Mouse (Mus musculus) right cerebral cortex, postnatal 10 days (tissue): ENCODE results near the gene Atp8a2.
"Not testable (repeated sequence)": the region's sequence is repeated elsewhere in the genome, so short reads cannot be mapped to it uniquely, and the experiment has no call there.

Experiments used
- DNase-seq, 2 experiments: peaks; one replicate each; pipeline ENCODE4 v3.0.0; 2021; ENCODE audit warnings: low spot score in 2 of 2

The Atp8a2 gene

DNA sequence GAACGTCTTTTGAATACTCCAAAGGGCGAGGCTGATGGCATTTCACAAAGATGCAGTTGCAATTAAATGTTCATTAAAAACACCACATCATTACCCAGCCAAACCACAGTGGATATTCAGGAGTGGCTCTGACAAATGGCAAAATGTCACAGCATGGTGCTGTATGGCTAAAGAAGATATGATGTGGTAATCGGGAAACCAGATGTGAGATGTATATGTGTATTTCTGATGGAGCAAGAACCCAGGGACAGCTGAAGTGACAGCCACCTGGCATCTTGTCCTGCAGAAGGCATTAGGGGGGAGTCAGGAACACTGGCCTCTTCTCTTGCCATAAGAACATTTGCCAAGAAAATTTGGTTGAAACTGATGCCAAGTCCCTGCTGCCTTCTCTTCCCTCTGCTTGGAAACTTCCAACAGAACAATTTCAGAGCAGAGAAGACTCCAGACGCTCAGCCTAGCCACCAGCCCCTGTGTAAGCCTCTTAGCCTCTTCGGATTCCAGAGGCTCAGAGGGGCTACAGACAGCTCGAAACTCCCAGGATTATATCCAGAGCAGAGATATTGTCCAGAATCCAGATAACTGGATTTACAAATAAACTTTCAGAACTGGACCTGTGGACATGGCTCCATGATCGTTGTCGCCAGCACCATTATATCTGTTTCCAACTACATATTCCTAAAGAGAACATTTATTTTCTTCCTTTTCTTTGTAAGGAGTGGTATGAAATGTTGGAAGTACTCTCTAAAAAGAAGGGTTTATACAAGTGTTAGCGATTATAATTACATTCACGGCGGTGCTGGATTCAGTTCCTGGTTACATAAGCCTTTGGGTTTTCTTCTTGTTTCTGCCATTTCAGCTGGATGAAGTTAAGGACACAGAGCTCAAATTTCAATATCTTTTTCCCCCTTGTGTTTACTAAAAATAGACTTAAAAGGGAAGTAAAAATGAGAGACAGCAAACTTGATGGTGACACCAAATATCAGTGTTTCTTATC, 413.3 kb downstream of the Atp8a2 start:
- no peak for DNase-seq

GRCm38 (mm10) chr14:59780391-59780790, 416.6 kb downstream of the Atp8a2 start:
- no peak for DNase-seq

DNA sequence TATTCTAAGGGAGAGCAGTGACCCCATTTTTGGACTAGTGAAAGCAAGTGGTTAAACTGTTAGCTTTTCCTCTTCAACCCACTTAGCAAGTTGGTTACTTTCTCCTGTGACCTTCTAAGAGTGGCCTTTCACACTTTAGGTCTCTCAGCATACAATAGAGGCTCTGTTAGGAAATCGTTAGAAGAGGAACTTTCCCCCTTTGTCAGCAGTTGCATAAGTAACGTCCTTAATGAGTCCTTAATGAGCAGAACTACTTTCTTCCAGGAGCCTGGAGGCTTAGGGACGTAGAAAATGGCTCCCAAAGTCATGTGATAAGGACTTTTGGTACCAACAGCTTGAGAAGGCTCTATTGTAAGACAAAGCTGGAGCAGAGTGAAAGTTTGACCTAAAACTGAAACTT, 434.8 kb downstream of the Atp8a2 start:
- DNase-seq: no peak

- no peak for DNase-seq
Observed at GRCm38 (mm10) chr14:59759900-59760493, 437.0 kb downstream of the Atp8a2 start.

DNA sequence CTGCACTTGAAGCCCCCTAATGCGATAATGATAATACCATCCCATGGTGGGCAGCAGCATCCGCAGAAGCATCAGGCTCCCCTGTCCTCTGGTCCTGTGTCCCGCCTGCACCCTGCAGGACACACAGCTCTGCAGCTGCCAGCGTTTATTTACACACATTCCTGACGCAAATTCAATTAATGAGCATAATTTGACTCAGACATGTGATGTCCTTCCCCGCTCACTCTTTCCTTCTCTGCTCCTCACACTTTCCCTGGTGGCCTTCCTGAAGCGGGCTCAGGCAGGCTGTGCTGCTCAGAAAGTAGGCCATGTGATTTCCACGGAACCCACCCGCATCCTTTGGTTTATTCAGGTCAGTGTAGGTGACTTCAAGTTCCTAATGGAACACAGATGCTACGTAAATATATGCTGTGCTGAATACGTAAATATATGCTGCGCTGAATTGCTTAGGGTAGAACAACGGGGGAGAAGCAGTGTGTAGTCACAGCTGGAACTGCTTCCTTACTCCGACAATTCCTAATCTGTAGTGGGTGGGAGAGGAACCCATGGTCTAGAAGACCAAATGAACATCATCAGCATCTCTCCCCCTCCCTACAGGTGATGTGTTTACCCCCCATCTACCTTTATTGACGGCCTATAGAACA, 437.7 kb downstream of the Atp8a2 start:
- DNase-seq: no peak

DNA sequence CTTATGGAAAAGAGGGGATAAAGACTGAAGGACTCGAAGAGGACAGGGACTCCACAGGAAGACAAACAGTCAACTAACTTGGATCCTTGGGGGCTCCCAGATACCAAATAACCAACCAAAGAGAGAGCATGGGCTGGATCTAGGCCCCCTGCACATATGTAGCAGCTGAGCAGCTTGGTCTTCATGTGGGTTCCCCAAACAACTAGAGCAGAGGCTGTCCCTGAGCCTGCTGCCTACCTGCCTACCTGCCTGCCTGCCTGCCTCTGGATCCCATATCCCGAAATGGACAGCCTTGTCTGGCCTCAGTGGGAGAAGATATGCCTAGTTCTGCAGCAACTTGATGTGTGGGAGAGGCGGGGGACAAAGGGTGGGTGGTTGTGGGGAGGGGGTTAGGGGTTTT, 444.6 kb downstream of the Atp8a2 start:
- no peak for DNase-seq

GRCm38 (mm10) chr14:59750005-59750404, 447.0 kb downstream of the Atp8a2 start:
- no peak for DNase-seq

- DNase-seq: no peak
Observed at GRCm38 (mm10) chr14:59745676-59746075, 451.3 kb downstream of the Atp8a2 start.

GRCm38 (mm10) chr14:59741752-59742151, 455.2 kb downstream of the Atp8a2 start:
- no peak for DNase-seq

- no peak for DNase-seq
Observed at GRCm38 (mm10) chr14:59739446-59739845, 457.5 kb downstream of the Atp8a2 start.

DNA sequence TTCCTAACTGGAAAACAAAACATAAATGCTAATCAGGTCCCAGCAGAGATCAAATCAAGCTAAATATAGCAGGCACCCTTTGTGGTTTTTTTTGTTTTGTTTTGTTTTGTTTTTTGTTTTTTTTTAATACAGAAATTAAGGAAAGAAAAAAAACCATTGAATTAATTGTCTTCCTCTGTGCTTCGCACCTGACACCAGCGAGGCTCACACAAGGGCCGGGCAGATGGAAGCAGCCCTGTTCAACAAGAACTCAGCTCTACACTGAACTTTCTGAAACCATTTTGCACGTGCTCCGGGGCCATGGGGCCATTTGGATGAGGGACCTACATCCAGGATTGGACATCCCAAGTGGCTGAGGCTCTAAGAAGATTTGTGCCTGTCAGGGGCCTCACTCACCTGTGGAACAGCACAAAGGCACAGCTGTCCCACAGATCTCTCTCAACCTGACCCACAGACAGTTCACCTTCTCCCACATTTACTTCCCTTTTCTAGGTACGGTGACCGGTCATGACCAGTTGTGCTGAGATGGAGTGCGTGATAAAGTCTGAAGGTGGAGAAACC, 459.2 kb downstream of the Atp8a2 start:
- no peak for DNase-seq

- peak; percentile 58 to 78 for DNase-seq
Observed at GRCm38 (mm10) chr14:59736861-59737700, 459.9 kb downstream of the Atp8a2 start.

GRCm38 (mm10) chr14:59730043-59730390, 467.0 kb downstream of the Atp8a2 start:
- DNase-seq: no peak

GRCm38 (mm10) chr14:59729298-59730042, 467.5 kb downstream of the Atp8a2 start:
- no peak for DNase-seq

GRCm38 (mm10) chr14:59727016-59727415, 470.0 kb downstream of the Atp8a2 start:
- DNase-seq: no peak

DNA sequence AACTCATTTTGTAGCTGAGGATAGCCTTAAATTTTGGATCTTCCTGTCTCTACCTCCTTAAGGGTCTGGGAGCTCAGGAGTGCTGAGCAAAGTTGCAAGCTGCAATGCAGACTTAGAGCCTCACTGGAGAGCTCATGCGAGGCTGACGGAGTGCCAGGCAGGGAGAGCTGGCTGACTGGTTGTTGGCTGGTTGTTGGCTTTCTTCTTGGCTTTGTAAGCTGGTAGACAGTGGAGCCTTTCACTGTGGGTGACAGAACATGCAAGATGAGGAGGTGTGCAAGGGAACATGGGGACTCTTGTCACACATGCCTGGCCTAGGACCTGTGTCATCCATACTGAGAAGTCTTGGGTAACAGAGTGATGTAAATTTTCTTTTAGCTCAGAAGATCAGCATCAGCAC, 473.8 kb downstream of the Atp8a2 start:
- DNase-seq: peak in 1 of 2 experiments; percentile 46

GRCm38 (mm10) chr14:59721957-59722356, 475.0 kb downstream of the Atp8a2 start:
- no peak for DNase-seq

- peak in 1 of 2 experiments; percentile 42 for DNase-seq
Observed at GRCm38 (mm10) chr14:59721356-59721755, 475.6 kb downstream of the Atp8a2 start.

- no peak for DNase-seq
Observed at GRCm38 (mm10) chr14:59720386-59720785, 476.6 kb downstream of the Atp8a2 start.

- DNase-seq: not testable (repeated sequence)
Observed at GRCm38 (mm10) chr14:59716443-59717085, 480.4 kb downstream of the Atp8a2 start.
